Mouse (Mus musculus): Measurements from ENCODE around the gene Mre11a.

Gene Mre11a

DNA sequence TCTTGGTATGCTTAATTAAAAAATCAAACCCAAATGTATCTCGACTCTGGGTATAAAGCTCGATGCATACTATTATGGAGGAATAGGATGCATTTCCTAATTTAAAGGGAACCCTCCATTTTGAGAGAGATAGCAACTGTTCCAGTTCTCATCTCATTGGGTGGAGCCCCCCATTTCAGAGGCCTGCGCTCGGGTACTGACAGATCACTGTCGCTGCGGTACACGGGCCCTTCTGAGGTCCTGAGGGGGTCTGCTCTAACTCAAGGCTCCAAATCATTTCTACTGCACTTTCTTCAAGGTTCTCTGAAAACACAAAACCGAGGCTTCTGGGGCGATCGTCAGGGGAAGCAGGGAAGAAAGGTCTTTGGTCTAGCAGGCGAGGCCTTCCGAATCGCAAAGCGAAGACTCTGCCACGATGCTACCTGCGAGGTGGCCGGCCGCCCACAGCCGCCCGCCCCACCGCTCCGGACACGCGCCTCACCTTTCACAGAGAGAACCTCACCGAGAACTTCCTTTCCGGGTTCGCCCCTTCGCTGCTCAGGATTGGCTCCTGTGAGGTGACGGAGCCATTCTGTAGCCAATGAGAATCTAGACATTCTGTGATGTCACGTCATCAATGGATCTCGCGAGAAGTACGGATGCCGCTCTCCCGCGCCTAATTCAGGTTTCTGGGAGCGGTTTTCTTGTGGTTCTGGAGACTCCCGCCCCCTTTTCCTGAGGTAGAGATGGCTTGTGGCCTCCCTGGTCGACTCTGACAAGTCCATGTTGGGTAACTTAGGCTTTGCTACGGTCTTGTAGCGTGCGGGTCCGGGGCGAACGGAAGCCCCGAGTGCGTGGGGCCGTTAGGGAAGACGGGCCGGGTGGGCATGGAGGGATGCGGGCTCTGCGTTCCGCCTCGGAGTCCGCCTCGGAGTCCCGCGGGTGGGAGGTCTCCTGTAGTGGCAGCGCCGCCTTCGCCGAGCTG is at the start of gene Mre11a, which contains the start of gene Ankrd49:
TSS of gene Mre11a (plus strand) at position 616 of the 964 bp plus-strand sequence.
TSS of gene Ankrd49 (minus strand) at position 818 of the 964 bp plus-strand sequence.
- peak; percentile 93 for DNase-seq (ENCODE audit: low spot score)

DNA sequence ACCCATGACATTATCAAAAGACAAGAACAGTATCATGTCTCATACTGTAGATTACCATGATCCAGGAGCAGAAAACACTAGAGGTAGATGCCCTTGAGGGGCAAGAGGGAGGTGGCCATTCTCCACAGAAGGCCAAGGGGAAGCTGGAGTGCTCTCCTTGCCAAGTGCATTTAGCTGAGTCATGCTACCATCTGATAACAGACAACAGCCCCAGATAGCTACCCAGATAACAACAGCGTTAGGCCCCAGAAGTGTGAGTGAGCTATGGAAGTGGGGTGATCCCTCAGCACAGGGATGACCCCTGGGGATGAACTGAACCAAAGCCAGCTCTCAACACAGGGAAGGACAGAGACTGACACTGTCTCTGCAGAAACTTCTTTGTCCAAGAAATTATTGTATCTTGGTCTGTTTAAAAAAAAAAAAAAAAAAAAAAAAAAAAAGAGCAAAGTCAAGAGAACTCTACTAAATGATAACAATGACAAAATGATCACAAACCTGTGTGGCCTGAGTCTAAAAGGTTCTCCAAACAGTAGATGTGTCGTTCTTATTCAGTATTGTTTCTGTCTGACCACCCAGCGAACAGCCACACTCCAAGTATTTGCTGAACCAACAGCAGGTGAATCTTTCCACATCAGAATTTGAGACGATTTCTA is 44.8 kb upstream of the Mre11a start:
- no peak for DNase-seq (ENCODE audit: low spot score)

DNA sequence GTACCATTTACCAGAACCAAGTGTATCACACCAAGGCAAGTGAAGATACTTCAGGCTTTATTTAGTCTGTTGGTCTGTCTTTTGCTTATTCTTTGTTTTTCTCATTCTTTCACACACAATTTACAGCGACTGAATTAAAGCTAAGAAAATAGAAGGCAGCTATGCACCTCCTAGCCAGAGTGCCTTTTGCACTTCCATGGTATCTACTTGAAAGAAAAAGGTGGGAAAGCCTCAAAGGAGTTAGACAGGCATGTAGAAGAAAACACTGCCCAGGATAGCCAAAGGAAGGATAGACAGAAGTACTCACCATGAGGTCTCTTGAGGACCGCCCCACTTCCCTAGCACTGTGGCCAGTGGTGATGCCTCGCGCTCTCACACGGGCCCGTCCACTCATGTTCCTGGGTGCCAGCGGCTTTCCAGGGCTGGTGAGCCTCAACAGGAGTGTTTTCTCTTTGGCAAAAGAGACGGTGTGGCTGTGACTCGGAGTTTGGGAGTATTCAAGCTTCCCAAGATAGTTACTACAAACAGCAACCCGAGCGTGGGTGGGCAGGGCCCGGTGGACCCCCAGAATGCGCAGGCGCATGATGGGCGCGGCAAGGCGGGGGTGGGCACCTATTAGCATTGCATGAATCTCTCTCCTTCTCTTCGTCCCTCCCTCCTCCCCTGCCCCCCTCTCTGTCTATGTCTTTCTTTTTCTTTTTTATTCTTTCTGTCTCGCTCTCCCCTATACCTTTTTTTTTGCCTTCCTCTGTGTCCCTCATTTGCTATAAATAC is 44.1 kb upstream of the Mre11a start, which contains the start of gene Piwil4:
TSS of gene Piwil4 (minus strand) at position 583 of the 774 bp plus-strand sequence.
- no peak for DNase-seq (ENCODE audit: low spot score)

DNA sequence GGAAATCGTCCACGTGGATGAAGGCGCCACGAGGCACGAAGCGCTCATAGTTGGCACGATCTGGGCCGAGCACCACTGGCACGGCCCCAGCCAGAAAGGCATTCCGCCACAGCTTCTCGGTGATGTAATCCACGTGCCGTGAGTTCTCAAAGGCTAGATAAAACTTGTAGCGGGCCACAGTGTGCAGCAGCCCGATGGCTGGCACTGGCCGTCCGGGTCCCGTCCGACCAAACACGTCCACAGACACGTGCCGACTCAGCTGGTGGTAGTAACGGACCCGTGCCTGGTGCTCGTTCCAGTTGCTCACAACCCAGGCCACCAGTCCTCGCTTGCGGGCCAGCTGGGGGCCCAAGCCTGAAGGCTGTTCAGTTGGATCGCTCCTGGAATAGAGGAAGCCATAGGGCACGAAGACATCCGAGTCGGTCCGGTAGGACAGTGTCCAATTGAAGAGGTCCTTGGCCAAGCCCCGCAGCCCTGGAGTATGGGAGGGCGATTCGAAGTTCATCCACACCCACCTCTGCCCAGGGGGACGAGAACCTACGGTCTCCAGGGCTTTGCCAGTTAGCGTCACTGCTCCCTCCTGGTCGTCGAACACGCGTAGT is 33.5 kb upstream of the Mre11a start:
- peak; percentile 7 for DNase-seq (ENCODE audit: low spot score)

DNA sequence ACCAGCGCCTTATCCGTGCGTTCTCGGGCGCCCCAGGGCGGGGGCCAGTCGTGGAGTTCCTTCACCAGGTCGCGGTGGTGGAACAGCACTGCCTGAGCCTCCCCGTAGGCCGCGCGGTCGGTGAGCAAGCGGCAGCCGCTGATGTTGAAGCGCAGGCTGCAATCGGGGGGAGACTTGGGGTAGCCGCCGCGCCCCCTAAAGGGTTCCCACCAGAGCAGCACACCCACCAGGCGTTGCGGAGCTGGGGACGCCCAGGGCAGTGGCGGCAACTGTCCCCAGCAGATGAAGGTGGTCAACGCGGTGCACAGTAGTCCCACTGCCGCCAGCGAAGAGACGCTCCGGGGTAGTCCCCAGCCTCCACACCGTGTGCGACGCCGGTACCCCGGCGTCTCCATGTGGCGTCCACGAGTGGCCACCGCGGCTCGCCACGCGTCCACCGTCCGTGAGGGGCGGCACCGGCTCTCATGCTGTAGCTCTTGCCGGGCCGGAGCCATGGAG is 32.9 kb upstream of the Mre11a start:
- DNase-seq (ENCODE audit: low spot score), result peak; percentile 24

DNA sequence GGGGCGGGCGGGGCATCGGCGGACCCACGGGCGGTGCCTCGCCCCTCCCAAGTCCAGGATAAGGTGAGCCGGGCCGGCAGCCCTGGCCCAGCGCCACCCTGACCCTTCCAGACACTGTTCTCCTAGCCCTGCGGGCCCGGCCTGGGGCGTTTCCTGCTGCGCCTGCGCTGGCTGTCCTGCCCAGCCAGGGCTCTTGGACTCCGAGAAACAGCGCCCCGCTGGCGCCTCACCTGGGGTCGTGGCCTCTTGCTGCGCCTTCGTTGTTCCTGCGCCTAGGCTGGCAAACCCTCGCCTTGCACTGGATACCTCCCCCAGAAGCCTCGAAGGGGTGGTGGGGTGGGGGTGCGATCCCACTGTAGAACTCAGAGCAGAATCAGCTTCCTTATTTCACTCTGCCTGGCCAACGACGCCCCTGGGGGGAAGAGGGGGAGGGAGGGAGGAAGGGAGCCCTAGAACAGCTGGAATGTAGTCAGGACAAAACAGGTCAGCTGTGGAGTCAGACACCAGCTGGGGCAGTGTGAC is 32.4 kb upstream of the Mre11a start, which contains the start of gene Fut4:
TSS of gene Fut4 (minus strand) at position 393 of the 522 bp plus-strand sequence.
- peak; percentile 75 for DNase-seq (ENCODE audit: low spot score)

DNA sequence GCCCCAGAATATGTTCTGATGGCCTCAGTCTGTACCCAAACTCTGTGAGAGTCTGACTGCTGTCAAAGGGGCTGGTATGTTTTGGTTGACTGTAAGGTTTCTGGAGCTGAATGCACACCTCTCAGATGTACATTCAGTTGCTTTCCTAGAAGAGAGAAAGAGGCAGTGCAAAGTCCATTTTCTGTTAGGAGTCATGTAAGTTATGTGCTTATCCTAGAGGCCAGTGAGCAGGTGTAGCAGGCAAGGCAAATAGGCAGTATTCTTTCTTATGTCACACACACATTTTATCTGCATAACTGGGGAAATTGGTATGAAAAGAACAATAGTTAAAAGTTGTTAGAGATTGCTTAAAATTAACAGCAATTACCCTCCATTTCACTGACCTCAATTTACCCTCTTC is 30.5 kb upstream of the Mre11a start:
- no peak for DNase-seq (ENCODE audit: low spot score)

DNA sequence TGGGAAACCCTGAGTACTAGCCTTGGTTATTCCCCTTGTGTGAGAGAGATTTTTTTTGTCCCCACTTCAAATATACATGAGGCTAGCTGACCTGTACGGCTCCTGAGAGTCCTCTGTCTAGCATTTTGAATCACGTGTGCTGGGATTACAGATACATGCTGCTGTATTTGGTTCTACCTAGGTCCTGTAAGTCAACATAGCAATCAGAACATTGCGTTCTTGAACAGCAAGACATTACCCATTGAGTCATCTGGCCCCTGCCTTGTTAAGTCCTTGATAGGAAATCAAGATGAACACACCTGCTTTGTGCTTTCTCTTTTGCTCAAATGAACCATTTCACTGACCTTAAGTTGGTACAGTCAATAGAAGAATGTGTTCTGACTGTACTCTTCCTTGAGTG is 30.0 kb upstream of the Mre11a start:
- DNase-seq (ENCODE audit: low spot score), result no peak

DNA sequence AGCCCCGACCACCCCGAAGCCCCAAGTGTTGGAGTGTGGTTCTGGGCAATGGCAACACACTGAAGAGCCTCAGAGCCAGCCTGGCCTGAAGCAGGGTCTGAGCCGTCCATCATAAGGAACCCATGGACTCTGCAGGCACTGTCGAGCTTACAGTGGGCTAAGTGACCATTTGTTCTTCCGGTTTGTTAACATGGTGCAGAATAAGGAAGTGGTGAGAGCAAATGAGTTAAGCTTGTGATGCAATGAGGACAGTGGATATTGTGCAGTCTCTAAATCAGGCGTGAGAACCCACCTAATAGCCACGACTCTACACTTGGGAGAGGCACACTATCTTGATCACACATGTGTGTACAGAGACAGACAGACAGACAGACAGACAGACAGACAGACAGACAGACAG is 25.9 kb upstream of the Mre11a start:
- DNase-seq (ENCODE audit: low spot score), result no peak

DNA sequence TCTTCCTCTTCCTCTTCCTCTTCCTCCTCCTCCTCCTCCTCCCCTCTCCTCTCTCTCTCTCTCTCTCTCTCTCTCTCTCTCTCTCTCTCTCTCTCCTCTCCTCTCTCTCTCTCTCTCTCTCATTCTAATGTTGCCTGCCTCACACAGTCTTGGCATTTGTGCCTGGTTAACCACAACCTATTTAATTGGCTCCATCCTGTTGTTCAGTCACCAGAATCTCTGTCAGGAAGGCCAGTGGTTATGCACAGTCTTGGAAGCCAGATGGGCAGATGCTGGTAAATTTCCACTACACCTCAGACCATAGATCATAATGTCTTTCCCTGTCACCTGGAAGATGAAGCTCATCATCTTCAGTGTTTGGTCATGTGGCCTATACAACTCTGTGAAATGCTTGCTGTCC is 25.2 kb upstream of the Mre11a start:
- DNase-seq (ENCODE audit: low spot score), result no peak

DNA sequence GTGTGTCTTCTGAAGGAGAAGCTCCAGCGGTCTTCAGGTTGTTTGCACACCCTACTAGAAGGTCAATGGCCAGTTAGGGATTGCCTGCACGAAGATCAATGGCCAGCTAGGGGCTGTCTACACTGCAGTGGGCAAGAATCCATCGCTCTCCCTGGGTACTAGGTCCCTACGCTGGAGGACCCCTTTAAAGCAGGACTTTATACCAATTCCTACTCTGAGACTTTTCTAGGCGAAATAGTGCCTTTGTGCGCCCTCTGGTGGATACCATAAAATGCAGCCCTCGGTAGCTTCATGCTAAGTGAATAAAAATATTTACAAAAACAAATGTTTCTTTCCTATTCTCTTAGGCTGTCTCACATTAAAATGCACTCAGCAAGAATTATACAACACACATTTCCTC is 19.7 kb upstream of the Mre11a start:
- DNase-seq (ENCODE audit: low spot score), result peak; percentile 51

DNA sequence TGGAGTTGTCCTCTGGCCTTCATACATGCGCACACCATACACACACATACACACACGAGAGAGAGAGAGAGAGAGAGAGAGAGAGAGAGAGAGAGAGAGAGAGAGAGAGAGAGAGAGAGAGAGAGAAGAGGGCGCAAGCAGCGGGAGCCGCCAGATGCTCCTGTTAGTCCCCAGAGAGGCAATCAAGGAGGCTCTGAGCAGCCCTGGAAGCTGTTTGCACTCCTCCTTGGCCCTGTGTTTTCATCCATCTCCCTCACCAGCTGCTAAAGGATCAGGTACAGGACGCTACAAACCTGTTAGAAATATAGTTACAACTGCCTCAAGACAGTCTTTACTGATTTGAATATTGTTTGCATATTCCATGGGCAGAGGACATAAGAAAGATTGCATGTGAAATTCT is 14.6 kb upstream of the Mre11a start:
- DNase-seq (ENCODE audit: low spot score), result no peak

DNA sequence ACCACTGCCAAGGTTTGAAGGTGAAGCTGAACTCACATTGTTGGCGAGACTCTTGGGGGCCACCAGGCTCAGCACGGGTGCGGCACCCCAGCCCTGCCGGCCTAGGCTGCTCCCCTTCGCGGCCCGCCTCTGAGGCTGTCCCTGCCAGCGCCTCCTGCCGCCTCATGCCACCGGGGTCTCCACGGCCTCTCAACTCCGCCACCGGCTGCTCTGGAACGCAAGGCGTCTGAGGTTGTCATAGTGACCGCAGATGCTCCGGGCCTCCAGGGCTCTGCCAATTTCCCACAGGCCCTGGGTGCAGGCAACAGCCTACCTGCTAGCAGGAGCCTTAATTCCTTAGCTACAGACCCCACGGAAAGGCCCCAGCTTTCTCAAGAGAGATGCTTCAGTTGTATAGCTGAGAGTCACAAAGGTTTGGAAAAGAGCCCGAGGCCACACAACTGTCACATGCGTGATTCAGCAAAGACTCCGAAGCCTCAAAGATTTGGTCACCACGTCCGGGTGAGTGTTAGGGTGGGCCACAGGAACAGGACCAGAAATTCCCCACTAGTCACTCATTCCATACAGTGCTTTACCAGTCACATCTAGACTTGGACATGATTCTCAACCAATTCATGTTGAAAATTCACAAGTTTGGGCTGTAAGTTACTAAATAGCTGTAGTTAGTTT is 13.5 kb upstream of the Mre11a start, which contains the start of gene 1700012B09Rik:
TSS of gene 1700012B09Rik (minus strand) at position 228 of the 669 bp plus-strand sequence.
- no peak for DNase-seq (ENCODE audit: low spot score)

DNA sequence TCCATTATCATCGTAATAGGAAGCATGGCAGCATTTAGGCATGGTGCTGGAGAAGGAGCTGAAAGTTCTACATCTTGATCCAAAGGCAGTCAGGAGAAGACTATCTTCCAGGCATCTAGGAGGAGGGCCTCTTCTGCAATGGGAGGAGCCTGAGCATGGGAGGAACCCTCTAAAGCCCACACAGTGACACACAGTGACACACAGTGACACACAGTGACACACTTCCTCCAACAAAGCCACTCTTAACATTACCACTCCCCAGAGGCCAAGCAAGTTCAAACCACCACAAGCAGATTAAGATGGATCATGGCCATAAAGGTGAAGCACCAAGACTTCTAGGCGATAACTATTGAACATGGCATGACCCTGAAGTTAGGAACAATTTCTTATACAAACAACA is 12.4 kb upstream of the Mre11a start:
- no peak for DNase-seq (ENCODE audit: low spot score)

DNA sequence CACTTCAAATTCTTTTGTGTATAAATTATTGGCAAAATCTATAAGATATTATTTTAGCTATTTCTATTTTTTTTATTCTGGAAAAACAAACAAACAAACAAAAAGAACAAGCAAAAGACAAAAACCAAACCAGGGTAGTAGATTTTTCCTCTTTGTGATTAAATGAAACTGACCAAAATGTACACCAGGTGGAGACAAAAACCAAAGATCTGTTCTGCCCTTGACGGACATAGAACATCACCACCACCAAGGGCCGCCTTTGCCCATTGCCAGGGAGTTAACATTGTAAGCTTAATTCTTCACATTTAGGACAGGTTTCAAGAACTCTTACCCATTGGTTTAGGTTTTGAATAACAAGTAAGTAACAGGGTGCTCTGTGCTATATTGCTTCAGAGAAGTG is 10.6 kb upstream of the Mre11a start:
- DNase-seq (ENCODE audit: low spot score), result no peak

DNA sequence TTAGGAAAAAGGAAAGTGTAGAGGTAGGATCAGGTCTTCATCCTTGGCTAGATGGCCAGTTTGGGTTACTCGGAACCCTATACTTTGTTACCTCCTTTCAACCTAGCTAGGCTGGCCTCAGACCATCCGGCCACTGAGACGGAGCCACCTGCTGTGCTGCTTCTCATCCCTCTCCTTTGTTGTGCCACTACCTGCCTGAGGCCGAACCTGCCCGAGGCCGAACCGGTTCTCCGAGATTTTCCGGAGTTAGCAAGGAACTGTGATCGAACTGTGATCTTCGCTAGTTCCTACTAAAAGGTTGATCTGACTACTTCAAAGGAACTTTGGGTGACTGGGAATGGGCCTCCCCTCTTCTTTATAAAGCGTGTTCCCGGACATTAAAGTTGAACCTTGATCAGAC is 6.1 kb upstream of the Mre11a start:
- DNase-seq (ENCODE audit: low spot score), result peak; percentile 65

DNA sequence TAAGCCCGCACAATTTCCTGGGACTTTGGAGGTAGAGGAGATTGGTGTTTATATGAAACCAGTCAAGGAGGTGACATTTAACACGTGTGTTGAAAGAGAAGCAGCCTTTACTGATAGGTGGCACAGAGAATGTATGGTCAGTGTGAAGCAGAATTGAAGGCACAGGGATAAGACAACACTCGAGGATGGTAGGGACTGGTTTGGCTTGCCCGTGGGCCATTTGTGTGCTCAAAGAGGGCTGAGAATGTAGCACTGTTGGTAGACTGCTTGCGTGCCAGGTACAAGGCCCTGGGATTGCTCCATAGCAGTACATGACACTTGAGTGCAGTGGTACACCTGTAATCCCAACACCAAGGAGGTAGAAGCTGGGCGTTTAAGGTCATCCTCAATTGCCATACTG is 2.9 kb downstream of the Mre11a start:
- DNase-seq (ENCODE audit: low spot score), result no peak

DNA sequence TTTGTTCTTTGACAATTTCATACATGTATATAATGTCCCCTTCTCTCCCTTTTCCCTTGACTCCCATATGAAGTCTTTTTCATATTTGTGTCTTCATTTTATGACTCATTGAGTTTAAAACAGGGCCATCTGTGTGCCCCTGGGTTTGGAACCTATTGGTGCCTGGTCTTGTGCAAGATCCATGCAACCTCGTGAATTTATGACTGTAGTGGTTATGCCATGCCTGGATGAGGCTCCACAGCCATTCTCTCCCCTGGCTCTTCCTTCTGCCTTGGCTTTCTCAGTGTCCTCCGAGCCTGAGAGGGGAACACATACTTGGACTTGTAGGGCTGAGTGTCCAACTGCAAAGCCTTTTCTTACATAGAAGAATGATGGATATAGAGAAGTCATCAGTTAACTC is 21.3 kb downstream of the Mre11a start:
- no peak for DNase-seq (ENCODE audit: low spot score)

DNA sequence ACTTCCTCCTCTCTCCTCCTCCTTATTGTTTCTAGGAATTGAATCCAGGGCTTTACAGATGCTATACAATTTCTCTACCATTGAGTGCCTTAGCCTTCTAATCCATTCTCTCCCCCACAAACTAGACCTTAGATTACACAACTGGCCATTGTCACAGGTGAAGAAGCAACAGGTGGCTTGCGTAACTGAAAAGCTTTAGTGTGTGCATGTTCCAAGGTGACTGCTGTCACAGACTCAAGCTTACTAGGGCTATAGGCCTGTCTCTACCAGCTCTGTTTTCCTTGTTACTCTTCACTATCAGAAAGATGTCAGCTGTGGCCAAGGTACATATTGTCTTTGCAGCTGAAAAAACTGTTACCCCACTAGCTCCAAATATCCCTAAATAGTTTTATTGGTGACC is 22.3 kb downstream of the Mre11a start:
- no peak for DNase-seq (ENCODE audit: low spot score)

DNA sequence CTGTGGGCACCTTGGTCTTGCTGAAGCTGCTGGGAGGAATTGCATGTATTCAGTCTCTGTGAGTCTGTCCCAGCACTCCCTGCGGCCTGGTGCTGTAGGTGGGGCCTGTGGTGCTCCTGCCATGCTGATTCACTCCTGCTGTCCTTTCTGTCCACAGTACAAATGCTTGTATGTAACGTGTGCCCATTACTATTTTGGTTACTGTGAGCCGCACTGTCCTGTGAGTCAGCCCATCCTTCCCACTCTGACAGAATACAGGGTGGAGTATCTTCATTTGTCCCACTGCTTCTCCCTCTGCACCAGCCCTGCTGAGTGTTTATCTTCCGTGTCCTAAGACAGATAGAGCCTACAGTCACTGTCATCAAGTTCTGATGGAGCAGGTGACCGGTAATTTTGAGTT is 25.7 kb downstream of the Mre11a start:
- no peak for DNase-seq (ENCODE audit: low spot score)

DNA sequence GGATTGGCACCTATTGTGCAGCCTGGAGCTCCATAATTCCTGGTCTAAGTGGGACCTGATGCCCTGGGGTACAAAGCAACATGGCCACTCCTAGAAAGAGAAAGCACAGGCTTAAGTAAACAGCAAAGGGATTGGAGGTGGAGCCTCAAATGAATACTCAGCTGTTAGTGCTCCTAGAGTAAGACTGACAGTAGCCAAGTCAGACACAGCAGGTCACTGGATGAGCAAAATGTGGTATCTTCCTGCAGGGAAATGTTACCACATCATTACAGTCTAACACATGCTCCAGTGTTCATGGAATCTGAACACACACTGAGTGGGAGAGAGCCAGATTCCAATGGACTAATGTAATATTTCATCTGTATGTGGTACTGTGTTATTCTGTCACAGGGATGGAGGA is 36.9 kb downstream of the Mre11a start:
- DNase-seq (ENCODE audit: low spot score), result no peak

Measured in urinary bladder, postnatal 14 days (tissue).